Mouse (Mus musculus) fibroblast of lung, adult 2 months (primary cell): Measurements from ENCODE around the gene Ccdc92.
A peak's percentile ranks its signal among the peaks of the same experiment; 100 is the strongest.

ENCODE experiments used
- DNase-seq: peaks from one replicate; pipeline ENCODE4 v3.0.0-alpha.2; 2011; ENCODE audit warnings: low read depth

Ccdc92 gene

DNA sequence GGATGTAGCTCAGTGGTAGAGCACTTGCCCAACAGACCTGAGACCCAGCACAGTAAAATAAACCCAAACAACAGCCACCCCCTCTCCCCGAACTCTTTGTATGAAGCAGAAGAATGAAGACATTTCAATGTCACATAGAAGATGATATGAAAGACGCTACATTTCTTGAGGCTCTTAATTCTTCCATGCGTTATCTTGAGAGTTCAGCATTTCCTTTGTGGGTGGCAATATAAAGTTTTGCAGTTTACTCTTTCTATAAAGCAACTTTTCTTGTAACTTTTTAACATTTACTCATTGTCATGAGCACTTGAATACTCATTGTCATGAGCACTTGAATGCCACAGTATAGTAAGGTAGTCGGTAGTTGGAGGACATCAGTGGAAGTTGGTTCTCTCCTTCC lies 8.0 kb downstream of the Ccdc92 start:
- DNase-seq: no peak

DNA sequence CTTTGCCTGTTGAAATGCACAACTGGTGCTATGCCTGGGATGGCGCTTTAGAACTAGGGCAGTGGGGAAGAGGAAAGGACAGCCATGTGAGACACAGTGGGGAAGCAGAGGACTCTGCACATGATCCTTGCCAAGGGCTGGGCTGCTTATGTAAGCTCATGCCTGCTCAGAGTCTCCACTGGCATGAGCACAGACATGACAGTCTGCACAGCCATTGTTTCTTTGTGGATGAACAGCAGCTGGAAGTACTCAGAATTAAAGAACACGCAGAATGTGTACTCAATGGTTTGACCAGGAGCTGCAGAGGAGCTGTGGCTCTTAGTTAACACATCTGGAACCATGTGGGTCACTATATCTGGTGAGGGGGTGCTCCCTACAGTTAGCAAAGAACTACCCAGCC lies 9.1 kb downstream of the Ccdc92 start:
- no peak for DNase-seq

GRCm38 (mm10) chr5:124852294-124852693 lies 9.9 kb downstream of the Ccdc92 start:
- no peak for DNase-seq

GRCm38 (mm10) chr5:124851572-124851971 lies 10.7 kb downstream of the Ccdc92 start:
- no peak for DNase-seq

GRCm38 (mm10) chr5:124848994-124849393 lies 13.2 kb downstream of the Ccdc92 start:
- DNase-seq: no peak

DNA sequence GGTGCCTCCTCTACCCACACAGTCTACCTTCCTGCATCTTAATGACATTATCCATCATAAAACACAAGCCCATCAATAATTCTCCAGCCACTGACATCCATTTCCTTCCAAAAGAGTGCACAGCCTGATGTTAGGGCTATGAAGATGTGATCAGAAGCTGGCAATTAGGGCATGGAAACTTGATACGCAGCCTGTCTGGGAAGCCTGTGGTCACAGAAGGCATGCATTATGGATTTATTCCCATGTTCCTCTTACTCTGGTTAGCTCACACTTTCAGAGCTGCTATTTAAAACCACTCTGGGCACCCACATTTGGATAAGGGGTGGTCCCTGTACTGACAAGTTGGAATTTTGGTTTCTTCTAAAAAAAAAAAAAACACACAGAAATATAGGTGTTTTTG lies 15.2 kb downstream of the Ccdc92 start:
- DNase-seq: peak; percentile 46

DNA sequence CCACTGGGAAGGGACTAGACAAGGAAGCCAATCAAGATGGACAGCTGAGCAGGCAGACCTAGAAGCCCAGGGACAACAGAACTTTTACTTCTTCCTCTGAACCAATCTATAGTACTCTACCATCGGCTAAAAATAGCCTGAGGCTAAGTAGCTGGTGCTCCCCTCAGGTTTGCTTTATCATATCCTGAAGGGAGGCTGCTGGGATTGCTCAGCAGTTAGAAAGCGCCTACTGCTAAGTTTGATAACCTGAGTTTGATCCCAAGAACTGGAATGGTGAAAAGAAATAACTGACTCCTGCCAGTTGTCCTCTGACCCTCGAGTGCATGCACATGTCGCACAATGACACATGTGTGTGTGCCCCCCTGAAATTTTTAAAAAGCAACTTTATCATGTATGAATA lies 17.3 kb downstream of the Ccdc92 start:
- no peak for DNase-seq

DNA sequence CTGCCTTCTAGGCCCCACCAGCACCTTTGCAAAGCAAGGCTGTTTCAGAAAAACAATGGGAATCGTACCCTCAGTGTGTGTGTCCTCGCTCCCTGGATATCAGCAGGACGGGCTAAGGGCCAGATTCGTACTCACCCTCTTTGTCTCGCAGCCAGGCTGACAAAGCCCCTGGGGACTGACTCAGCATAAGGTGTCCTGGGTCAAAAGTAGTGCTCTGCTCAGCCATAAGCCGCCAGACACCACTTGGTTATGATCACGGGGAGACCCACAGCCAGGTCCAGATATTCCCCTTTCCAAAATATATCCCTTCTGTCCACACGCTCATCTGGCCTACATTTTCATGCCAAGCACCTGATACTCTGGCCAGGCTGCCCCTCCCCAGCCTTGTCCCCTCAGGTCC lies 18.8 kb downstream of the Ccdc92 start:
- no peak for DNase-seq

DNA sequence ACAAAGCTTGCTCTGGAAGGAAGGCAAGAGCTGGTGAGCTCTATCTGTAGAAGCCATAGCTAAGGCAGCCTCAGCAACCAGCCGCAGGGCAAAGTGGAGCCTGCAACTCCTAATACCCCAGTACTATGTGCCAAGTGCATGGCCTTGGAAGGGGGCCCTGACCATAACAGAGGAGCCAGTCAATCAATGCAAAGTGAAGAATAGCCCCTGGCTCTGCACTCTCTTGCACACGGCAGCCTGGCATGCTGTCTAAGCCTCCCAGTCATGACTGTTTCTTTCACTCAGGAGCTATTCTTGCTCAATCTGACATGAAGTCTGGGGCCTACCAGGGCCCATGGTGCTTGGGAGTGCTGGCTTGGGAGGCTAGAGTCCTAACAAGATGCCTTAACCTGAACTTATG lies 21.6 kb downstream of the Ccdc92 start:
- no peak for DNase-seq

DNA sequence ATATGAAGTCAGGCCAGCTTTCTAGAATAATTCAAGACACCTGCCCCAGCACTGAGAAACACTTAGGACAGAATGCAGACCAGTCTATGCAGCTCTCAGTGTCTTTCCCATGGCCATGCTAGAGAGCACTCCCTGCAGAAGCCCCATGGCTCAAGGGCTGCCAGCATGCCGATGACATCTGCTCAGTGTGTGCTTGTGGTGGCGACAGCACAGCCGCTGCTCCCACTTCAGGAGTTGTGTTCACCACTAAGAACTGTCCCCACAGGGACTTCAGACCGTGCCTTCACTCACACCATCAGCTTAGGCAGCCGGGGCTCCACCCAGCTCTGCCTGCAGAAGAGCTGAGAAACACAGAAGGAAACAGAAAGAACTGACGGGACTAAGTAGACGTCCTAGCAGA lies 22.0 kb downstream of the Ccdc92 start:
- DNase-seq: no peak

GRCm38 (mm10) chr5:124836621-124837020 lies 25.6 kb downstream of the Ccdc92 start:
- DNase-seq: no peak

DNA sequence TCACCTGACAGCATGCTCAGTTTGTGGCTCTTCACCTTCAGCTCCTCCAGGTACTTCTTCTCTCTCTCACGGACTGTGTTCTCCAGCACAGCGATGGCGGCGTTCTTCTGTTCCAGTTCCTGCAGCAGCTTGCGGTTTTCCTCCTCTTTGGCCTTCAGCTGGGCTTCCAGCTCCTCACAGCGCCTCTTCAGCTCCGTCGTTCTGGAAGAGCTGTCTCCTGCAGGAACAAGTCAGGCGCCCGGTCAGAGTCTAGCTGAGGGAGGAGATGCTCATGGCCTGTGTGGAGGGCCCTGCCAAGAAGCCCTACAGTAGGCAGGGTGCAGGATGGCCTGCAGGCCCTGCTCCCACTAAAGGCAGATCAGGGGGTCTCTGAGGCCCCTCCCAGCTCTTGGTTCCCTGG lies 26.1 kb downstream of the Ccdc92 start:
- DNase-seq: no peak

DNA sequence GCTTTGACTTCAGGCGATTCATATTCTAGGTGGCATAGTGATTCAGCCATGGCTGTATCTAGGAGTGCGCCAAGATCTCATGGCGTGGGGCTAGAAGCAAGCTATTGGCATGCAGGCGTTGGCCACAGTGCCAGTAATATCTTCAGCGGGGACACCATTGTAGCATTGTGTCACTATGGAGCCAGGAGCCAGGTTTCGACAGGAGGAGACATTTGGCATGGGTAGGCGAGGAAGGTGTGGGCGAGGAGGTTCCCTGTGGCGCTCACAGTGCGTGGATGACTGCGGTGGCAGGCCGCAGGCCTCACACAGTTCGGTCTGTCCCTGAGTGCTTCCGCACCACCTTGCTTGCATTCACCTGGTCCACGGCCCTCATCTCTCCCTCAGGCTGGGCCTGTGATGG lies 27.0 kb downstream of the Ccdc92 start:
- DNase-seq: no peak

- no peak for DNase-seq
Measured at GRCm38 (mm10) chr5:124830331-124830730, 31.9 kb downstream of the Ccdc92 start.

DNA sequence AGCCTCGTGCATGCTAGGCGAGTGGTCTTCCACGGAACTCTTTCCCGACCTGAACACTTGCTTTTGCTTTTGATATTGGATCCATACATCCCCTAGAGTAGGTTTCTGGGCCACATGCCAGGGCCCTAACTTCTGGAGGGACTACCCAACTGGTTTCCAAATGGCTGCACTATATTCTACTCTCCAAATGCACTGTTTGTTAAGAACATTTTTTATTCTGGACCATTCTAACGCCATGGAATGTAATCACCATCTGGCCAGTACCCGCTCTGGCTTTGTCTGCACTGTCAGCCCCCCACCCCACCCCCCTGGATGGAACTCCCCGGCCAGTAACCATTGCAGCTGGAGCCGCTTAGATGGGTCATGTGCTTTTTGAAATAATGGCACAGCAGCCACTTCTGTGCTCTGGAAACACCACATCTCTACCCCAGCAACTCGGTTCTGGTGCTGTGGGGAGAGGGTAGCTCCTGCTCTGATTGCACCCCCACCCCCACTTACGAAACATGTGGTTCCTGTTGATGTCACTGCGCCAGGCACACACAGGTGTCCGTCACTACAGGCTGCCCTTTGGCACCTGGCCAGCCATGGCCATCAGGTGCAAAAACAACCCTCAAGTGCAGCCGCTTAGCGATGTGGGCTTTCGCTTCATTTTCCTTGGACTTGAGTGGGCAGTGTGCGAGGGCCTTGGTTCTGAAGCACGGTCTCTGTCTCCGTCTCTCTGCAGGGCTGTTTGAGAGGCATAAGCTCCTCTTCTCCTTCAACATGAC lies 39.9 kb downstream of the Ccdc92 start:
- DNase-seq: no peak

GRCm38 (mm10) chr5:124817050-124817449 lies 45.2 kb downstream of the Ccdc92 start:
- no peak for DNase-seq

GRCm38 (mm10) chr5:124814797-124815196 lies 47.4 kb downstream of the Ccdc92 start:
- peak; percentile 34 for DNase-seq

DNA sequence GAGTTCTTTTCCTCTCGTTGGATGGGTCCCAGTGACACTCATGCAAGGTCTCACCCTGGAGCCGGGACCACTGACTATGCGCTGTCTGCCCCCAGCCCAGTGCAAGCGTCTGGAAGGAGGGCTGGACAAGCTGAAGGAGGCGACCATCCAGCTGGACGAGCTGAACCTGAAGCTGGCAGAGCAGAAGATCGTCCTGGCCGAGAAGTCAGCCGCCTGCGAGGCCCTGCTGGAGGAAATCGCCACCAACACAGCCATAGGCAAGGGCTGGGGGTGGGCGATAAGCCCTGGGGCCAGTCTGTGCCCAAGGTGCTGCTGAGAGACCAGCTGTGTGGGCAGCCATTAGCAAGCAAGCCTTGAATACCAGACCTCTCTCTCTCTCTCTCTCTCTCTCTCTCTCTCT lies 49.8 kb downstream of the Ccdc92 start:
- no peak for DNase-seq

DNA sequence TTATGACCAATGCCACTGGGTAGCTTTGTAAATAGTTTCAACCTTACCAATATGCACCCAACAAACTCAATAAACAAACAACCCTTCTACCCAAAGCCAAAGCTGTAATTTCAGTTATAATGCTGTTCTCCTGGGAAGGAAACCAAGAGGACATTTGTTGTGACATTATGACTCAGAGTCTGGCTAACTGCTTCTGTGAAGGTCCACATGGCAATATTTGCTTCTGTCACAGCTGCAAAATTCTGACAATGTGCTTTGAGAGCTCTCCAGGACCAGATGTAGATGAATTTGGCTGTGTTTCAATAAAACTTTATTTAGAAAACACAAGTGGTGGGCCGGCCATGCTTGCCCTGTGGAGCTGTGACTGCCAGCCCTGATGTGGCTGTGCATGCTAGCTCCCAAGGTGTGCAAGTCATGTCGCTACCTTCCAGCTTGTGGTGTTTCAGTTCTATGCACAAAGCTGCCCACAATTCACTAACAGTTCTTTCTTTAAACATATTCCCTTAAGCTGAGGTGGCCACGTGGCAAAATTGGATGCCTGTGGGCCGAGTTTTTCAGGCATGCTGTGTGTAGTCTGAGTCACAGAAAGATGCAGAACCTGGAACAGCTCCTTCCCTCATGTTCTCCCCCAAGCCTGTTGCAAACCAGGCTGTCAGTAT lies 52.4 kb downstream of the Ccdc92 start:
- DNase-seq: peak; percentile 56

- no peak for DNase-seq
Measured at GRCm38 (mm10) chr5:124792112-124792511, 70.1 kb downstream of the Ccdc92 start.

- DNase-seq: no peak
Measured at GRCm38 (mm10) chr5:124785650-124786049, 76.6 kb downstream of the Ccdc92 start.
